Mouse (Mus musculus) cerebellum, postnatal 10 days (tissue): ENCODE measurements around the gene Lgmn.
A peak's percentile ranks its signal among the peaks of the same experiment; 100 is the strongest.

Experiments used
- DNase-seq, 2 experiments: peaks; one replicate each; pipeline ENCODE4 v3.0.0; 2021; ENCODE audit warnings: mixed read lengths in 2 of 2

The Lgmn gene

GRCm38 (mm10) chr12:102439632-102440023 is at the start of gene Lgmn:
Lgmn (minus strand) TSS chr12:102439813.
- DNase-seq, result peak; percentile 100

- DNase-seq, result peak in 1 of 2 experiments; percentile 15
Observed at GRCm38 (mm10) chr12:102484946-102485345, 45.3 kb upstream of the Lgmn start.

- no peak for DNase-seq
Observed at GRCm38 (mm10) chr12:102480481-102480880, 40.9 kb upstream of the Lgmn start.

- DNase-seq, result no peak
Observed at GRCm38 (mm10) chr12:102474411-102474810, 34.8 kb upstream of the Lgmn start.

GRCm38 (mm10) chr12:102468894-102469764 is 29.5 kb upstream of the Lgmn start, which contains the start of gene Golga5:
Golga5 (plus strand) TSS chr12:102469135.
- peak; percentile 99 for DNase-seq

- peak; percentile 49 to 58 for DNase-seq
Observed at GRCm38 (mm10) chr12:102468136-102468535, 28.5 kb upstream of the Lgmn start.

GRCm38 (mm10) chr12:102464650-102465049 is 25.0 kb upstream of the Lgmn start:
- DNase-seq, result no peak

GRCm38 (mm10) chr12:102461177-102461576 is 21.6 kb upstream of the Lgmn start:
- peak in 1 of 2 experiments; percentile 59 for DNase-seq

- no peak for DNase-seq
Observed at GRCm38 (mm10) chr12:102460014-102460413, 20.4 kb upstream of the Lgmn start.

GRCm38 (mm10) chr12:102456467-102457193 is 17.0 kb upstream of the Lgmn start:
- DNase-seq, result no peak

- DNase-seq, result no peak
Observed at GRCm38 (mm10) chr12:102453581-102453980, 14.0 kb upstream of the Lgmn start.

- DNase-seq, result no peak
Observed at GRCm38 (mm10) chr12:102451126-102451851, 11.7 kb upstream of the Lgmn start.

- DNase-seq, result no peak
Observed at GRCm38 (mm10) chr12:102450437-102450836, 10.8 kb upstream of the Lgmn start.

- no peak for DNase-seq
Observed at GRCm38 (mm10) chr12:102445436-102445835, 5.8 kb upstream of the Lgmn start.

- DNase-seq, result no peak
Observed at GRCm38 (mm10) chr12:102443676-102444075, 4.1 kb upstream of the Lgmn start.

- no peak for DNase-seq
Observed at GRCm38 (mm10) chr12:102442639-102443038, 3.0 kb upstream of the Lgmn start.

- DNase-seq, result no peak
Observed at GRCm38 (mm10) chr12:102441141-102441540, 1.5 kb upstream of the Lgmn start.

- no peak for DNase-seq
Observed at GRCm38 (mm10) chr12:102440551-102440950, 938 bp upstream of the Lgmn start.

- no peak for DNase-seq
Observed at GRCm38 (mm10) chr12:102438983-102439631, 506 bp downstream of the Lgmn start.

GRCm38 (mm10) chr12:102437952-102438351 is 1.7 kb downstream of the Lgmn start:
- no peak for DNase-seq

GRCm38 (mm10) chr12:102436939-102437526 is 2.6 kb downstream of the Lgmn start:
- DNase-seq, result no peak

- no peak for DNase-seq
Observed at GRCm38 (mm10) chr12:102434107-102434506, 5.5 kb downstream of the Lgmn start.
